Mouse (Mus musculus) forebrain, postnatal 0 days (tissue): ENCODE measurements around the gene Wbp11. TPM values are rescaled to one million over a fixed set of nuclear protein-coding genes. Genes with fewer than 3 reads are reported as not detected.

ENCODE experiments used
- ATAC-seq: fragments of 200-750 bp; cut with Nextera tagmentation; 2 replicates; pipeline ENCODE4 v1.8.0; 2017; ENCODE audit warnings: mild to moderate bottlenecking, moderate library complexity
- DNase-seq: peaks from one replicate; pipeline ENCODE4 v3.0.0-alpha.2; 2015
- H3K27ac ChIP-seq: fragments of 300-500 bp; sonication (generic); 2 replicates; pipeline ENCODE4 v1.5.1; 2014; ENCODE audit warnings: low read depth, mild to moderate bottlenecking, antibody characterized with exemption, low read length, moderate library complexity, mixed read lengths
- H3K27me3 ChIP-seq: fragments of 300-500 bp; sonication (generic); 2 replicates; pipeline ENCODE4 v1.6.1; 2014; ENCODE audit warnings: mild to moderate bottlenecking, low read length, mixed read lengths; ENCODE audit not compliant: insufficient read depth
- H3K36me3 ChIP-seq: fragments of 300-500 bp; sonication (generic); 2 replicates; pipeline ENCODE4 v1.6.1; 2014; ENCODE audit warnings: mild to moderate bottlenecking, moderate library complexity; ENCODE audit not compliant: insufficient read depth
- H3K4me1 ChIP-seq: fragments of 300-500 bp; sonication (generic); 2 replicates; pipeline ENCODE4 v1.6.1; 2014; ENCODE audit warnings: antibody characterized with exemption; ENCODE audit not compliant: insufficient read depth
- H3K4me2 ChIP-seq: fragments of 300-500 bp; sonication (generic); 2 replicates; pipeline ENCODE4 v1.6.1; 2014; ENCODE audit warnings: low read depth, mild to moderate bottlenecking, moderate library complexity
- H3K4me3 ChIP-seq: fragments of 300-500 bp; sonication (generic); 2 replicates; pipeline ENCODE4 v1.5.1; 2014; ENCODE audit warnings: low read depth, low read length, mixed read lengths
- H3K9ac ChIP-seq: fragments of 300-500 bp; sonication (generic); 2 replicates; pipeline ENCODE4 v1.6.1; 2014; ENCODE audit warnings: mild to moderate bottlenecking
- H3K9me3 ChIP-seq: fragments of 300-500 bp; sonication (generic); 2 replicates; pipeline ENCODE4 v1.6.1; 2016; ENCODE audit warnings: low read length
- CTCF ChIP-seq: sonication (generic); IDR thresholded peaks from 2 replicates; pipeline ENCODE4 v1.5.1; 2016; ENCODE audit warnings: antibody characterized with exemption, control low read depth, low read depth
- WGBS: fragments of 180-500 bp; shearing (Covaris S2); extraction: QIAGEN DNeasy Blood & Tissue Kit; methylation state at CpG from one replicate; pipeline ENCODE4 v1.1.7; 2014; 5-methylcytosine and 5-hydroxymethylcytosine counted together
- polyA plus RNA-seq: library from polyadenylated mRNA; unstranded; fragments of >200 nt; fragmentation: Nextera tagmentation; extraction: Ambion mirVana; gene quantifications from 2 replicates; pipeline ENCODE4 v1.2.1, GENCODE M21; 2015
- total RNA-seq: library from RNA; depleted of rRNA; stranded (reverse); fragments of >200 nt; gene quantifications from 2 replicates; pipeline ENCODE4 v1.2.3, GENCODE M21; 2014

Gene Wbp11
- total and polyA plus RNA-seq, 2 experiments from 2014 or later: 45.8 to 87.4 TPM

DNA sequence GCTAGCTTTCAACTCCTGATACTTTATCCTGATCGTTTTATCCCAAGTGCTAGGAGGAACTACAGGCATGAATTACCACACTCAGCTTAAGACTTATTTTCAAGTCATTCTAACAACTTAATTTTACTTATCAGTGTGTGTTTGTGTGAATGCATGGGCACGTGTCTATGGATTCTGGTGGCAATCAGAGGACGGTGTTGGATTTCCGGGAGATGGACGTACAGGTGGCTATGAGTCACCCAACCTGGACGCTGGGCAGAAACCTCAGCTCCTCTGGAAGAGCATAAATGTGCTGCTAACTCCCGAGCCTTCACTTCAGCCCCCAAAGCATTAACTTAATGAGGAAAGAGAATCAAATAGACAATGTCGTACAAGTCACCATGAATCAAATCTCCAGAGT lies 3.0 kb downstream of the Wbp11 start:
- H3K27me3 ChIP-seq: no peaks in the 10 kb centered on the region
- H3K36me3 ChIP-seq: peaks cover 43% of the 10 kb centered on the region
- no peak overlapping the region for H3K4me3 ChIP-seq
- H3K4me2 ChIP-seq: no peak overlapping the region
- TF ChIP-seq CTCF: no peak
- WGBS: 92% methylated on average over 8 of the region's 8 CpGs
- H3K9me3 ChIP-seq: no peaks in the 10 kb centered on the region
- no peak overlapping the region for H3K27ac ChIP-seq
- ATAC-seq (no peak), DNase-seq (no peak)
- H3K9ac ChIP-seq: no peak overlapping the region
- peaks cover 8% of the 10 kb centered on the region for H3K4me1 ChIP-seq

DNA sequence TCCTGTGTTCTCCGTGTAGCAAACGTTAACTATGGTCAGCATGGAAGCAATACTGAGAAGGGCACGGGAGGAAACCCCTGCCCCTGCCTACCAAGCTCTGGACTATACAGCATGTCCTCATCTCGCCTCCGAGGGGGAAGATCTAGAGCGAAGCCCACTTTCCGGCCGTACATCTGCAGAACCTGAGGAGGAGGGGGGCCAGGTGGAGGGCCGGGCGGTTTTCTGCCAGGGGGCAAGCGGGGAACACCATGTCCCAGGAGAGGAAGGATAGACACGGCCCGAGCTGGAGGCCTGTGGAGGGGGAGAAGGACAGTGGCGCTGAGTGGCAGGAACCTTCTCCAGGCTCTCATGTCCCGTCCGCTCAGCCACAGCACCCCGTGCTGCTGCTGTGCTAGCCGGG lies 6.9 kb downstream of the Wbp11 start:
- Histone ChIP-seq H3K4me3 (no peak overlapping the region), H3K9me3 (no peaks in the 10 kb centered on the region), H3K4me2 (no peak overlapping the region), H3K9ac (no peak overlapping the region), H3K36me3 (peaks cover 80% of the 10 kb centered on the region), H3K27me3 (no peaks in the 10 kb centered on the region), H3K27ac (no peak overlapping the region), H3K4me1 (no peaks in the 10 kb centered on the region)
- WGBS: 94% methylated on average over 18 of the region's 18 CpGs
- DNase-seq (no peak), ATAC-seq (no peak)
- no peak for TF ChIP-seq CTCF

DNA sequence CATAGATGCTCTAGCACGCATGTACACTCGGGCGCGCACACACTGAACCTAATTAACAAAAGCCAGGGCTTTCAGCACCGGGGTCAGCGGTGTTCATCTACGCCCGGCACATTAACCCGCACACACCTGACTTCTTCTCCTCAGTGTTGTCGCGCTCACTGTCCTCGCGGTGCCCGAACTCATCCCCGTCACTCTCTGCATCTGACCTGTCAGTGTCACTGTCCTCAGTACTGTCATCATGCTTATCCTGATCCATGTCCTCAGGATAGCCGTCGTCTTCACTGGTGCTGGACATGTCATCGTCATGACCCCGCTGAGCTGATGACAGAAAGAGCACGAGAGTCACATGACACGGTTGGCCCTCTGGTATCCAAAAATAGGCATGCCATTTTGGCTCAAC lies 7.7 kb downstream of the Wbp11 start:
- ATAC-seq: no peak
- Histone ChIP-seq H3K4me2 (no peak overlapping the region), H3K27me3 (no peaks in the 10 kb centered on the region), H3K36me3 (peaks cover 87% of the 10 kb centered on the region), H3K4me1 (no peaks in the 10 kb centered on the region), H3K9me3 (no peaks in the 10 kb centered on the region), H3K4me3 (no peak overlapping the region), H3K27ac (no peak overlapping the region), H3K9ac (no peak overlapping the region)
- WGBS: 97% methylated on average over 21 of the region's 21 CpGs
- DNase-seq: no peak
- no peak for TF ChIP-seq CTCF

- 71% methylated on average over 3 of the region's 3 CpGs for WGBS
- DNase-seq: peak; percentile 83
- TF ChIP-seq CTCF: no peak
Measured at GRCm38 (mm10) chr6:136817549-136817948, 10.5 kb downstream of the Wbp11 start.

GRCm38 (mm10) chr6:136816826-136817225 lies 11.2 kb downstream of the Wbp11 start:
- no peak overlapping the region for H3K4me2 ChIP-seq
- H3K9me3 ChIP-seq: no peaks in the 10 kb centered on the region
- 93% methylated on average over 21 of the region's 21 CpGs for WGBS
- no peaks in the 10 kb centered on the region for H3K27me3 ChIP-seq
- H3K9ac ChIP-seq: no peak overlapping the region
- no peak for ATAC-seq
- no peak overlapping the region for H3K4me3 ChIP-seq
- no peaks in the 10 kb centered on the region for H3K4me1 ChIP-seq
- 0 out of 2 replicates have a peak overlapping the region, but pooled peaks have one; percentile 30 for H3K27ac ChIP-seq
- peaks cover 92% of the 10 kb centered on the region for H3K36me3 ChIP-seq
- no peak for DNase-seq
- no peak for TF ChIP-seq CTCF

More at GRCm38 (mm10) chr6:136817549-136817948, 10.5 kb downstream of the Wbp11 start:
- Histone ChIP-seq H3K4me3 (no peak overlapping the region), H3K36me3 (peaks cover 92% of the 10 kb centered on the region), H3K27ac (0 out of 2 replicates have a peak overlapping the region, but pooled peaks have one; percentile 30), H3K9ac (no peak overlapping the region), H3K27me3 (no peaks in the 10 kb centered on the region), H3K4me1 (no peaks in the 10 kb centered on the region), H3K4me2 (no peak overlapping the region), H3K9me3 (no peaks in the 10 kb centered on the region)
- ATAC-seq: peak; percentile 83

GRCm38 (mm10) chr6:136815381-136815780 lies 12.7 kb downstream of the Wbp11 start:
- no peak for ATAC-seq
- H3K36me3 ChIP-seq: peaks cover 80% of the 10 kb centered on the region
- no peak for TF ChIP-seq CTCF

DNA sequence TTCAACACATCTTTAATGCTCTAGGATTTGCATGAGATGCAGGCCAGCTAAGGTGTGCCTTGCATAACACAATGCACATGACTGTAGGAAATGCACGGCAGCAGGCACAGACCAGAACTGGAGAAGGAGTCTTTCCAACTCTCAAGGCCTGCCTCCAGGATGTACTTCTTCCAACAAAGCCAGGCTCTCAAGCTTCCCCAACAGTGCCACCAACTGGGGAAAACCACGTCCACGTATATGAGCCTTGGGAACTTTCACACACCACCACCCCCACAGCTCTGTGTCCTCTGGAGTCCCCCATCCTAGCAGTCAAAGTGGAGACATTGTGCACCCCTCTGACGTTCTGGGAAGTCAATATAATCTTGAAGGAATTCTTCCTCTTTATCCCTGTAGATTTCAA lies 14.9 kb downstream of the Wbp11 start:
- Histone ChIP-seq H3K9me3 (no peaks in the 10 kb centered on the region), H3K4me2 (no peak overlapping the region), H3K4me3 (no peak overlapping the region), H3K4me1 (peaks cover 4% of the 10 kb centered on the region; the same call in 1 of the 2 replicates), H3K36me3 (peaks cover 58% of the 10 kb centered on the region), H3K9ac (no peak overlapping the region), H3K27ac (no peak overlapping the region), H3K27me3 (no peaks in the 10 kb centered on the region)
- 40% methylated on average over 4 of the region's 4 CpGs for WGBS
- TF ChIP-seq CTCF: peak; percentile 35
- DNase-seq: peak; percentile 31
- ATAC-seq: no peak

More at GRCm38 (mm10) chr6:136815381-136815780, 12.7 kb downstream of the Wbp11 start:
- no peak overlapping the region for H3K9ac ChIP-seq
- H3K9me3 ChIP-seq: no peaks in the 10 kb centered on the region
- 93% methylated on average over 7 of the region's 7 CpGs for WGBS
- H3K4me2 ChIP-seq: no peak overlapping the region
- H3K4me3 ChIP-seq: no peak overlapping the region
- no peaks in the 10 kb centered on the region for H3K4me1 ChIP-seq
- no peak for DNase-seq
- H3K27ac ChIP-seq: no peak overlapping the region
- no peaks in the 10 kb centered on the region for H3K27me3 ChIP-seq
